Mouse (Mus musculus): ENCODE measurements around the gene Tbc1d22a.

The Tbc1d22a gene

DNA sequence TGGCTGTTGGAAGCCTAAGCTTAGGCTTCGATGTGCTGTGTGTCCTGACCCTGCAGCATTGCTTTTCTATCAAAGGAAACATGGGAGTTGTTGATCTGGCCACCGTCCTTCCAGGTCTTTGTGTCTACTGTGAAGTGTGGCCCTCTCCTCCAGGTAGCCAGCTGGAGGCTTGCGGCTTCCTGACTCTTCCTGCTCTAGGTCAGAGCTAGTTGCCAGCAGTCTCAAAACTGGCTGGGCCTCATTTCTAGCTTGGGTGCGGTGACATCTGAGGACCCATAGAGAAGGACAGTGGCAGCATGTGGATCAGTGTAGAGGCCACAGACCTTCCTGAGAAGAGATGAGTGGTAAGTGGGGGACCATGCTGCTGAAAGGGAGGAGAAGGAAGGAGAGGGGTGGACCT lies 120.0 kb downstream of the Tbc1d22a start:
- no peak for DNase-seq (ENCODE audit: low read depth, low spot score)

- DNase-seq (ENCODE audit: low read depth, low spot score) = no peak
These were observed 120.5 kb downstream of the Tbc1d22a start for GRCm38 (mm10) chr15:86334745-86335144.

- DNase-seq (ENCODE audit: low read depth, low spot score) = no peak
These were observed 121.5 kb downstream of the Tbc1d22a start for GRCm38 (mm10) chr15:86335781-86336180.

DNA sequence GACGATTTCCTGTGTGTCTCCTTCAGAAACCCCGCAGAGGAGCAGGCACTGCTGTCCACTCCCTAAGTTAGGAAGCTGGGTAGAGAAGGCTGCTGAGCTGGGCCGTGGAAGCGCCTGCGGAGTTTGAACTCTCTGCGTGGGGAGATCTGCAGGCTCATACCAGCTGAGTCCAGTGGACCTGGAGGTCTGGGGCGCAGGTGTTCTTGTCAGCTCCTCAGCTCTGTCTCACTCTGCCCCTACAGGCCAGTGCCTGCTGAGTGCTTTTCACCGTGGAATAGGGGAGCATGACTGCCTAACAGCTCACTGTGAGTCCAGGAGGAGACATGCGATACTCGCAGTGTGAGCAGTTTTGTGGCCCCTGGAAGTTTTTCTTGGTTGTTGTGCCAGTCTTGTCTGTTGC lies 123.5 kb downstream of the Tbc1d22a start:
- no peak for DNase-seq (ENCODE audit: low read depth, low spot score)

DNA sequence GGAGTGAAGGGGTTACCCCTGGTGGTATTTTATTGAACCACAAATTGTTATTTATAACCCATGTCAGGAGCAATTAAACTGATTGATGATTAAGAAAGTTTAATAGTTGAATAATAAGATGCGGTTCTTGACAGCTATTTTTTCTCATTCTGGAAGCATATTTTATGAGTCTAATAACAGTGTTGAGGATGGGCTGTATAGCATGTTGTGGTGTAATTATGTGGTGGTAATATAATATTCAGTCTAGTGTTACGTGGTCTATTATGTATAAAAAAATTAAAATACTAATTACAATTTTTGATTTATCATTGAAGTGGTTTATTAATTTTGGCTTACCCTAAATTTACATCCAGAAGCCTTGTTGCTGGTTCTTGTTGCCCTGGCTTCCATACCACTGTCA lies 125.5 kb downstream of the Tbc1d22a start:
- DNase-seq (ENCODE audit: low read depth, low spot score) = no peak

DNA sequence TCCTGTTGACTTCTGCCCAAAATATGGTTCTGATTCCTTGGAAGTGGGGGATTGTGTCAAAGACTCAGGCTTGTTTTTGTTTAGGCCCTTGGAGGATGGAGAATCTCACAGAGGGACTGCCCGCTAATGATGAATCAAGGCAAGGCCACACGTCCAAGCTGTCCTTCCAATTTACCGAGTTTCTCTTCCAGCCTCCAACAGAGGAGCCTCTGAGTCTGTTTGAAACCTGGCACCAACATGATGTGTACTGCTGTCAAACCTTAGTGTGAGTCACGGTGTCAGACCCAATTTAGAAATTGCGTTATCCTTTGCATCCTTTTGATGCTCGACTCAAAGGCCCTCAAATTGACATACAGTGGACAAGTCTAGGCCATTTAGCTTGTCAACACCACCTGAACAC lies 126.5 kb downstream of the Tbc1d22a start:
- no peak for DNase-seq (ENCODE audit: low read depth, low spot score)

DNA sequence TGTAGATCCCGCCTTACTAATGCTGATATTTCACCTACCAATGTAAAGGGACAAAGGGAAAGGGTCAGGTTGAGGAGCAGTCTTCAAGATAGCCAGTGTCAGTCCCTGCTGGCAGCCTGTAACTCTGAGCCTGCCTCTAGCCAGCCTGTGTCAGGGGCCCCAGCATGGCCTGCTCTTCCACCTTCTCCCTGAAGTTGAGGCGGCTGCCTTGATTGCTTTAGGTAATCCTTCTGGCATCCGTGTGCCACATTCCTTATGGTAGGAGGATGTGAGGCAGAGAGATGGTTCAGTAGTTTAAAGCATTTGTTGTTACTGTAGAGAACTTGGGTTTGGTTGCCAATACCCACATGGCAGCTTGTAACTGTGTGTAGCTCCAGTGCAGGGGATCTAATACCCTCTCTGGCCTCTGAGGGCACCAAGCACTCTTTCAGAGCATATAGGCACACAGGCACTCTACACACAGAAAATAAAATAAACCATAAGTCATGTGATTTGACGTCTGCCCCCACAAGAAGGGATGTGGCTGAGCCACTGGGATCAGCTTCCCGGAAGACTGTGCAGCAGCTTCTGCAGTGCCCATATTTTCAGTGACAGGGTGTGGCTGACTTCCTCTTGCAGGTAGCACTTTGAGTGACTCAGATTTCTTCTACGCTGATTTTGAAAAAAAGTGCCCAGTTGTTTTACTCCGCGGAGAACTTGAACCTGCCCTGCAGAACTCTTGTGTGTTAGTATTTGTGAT lies 128.5 kb downstream of the Tbc1d22a start:
- DNase-seq (ENCODE audit: low read depth, low spot score) = no peak

DNA sequence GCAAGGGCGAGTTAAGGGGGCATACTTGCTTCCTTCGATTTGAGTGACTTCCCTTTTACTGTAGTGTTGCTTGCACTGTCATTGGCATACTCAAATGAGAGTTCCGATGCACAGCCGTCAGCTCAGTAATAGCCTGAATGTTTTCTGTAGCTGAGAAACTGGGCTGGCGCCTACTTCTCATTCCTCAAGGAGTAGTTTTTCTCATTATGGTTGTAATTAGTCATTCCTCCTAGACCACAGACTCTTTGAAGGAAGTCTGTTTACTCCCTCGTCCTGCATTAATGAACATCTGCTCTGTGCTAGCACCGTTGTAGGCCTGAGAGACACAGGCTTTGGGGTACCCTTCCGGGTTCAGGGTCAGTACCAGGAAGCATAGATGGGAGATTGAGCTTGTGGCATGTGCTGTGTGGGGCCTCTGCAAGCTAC lies 130.7 kb downstream of the Tbc1d22a start:
- no peak for DNase-seq (ENCODE audit: low read depth, low spot score)

- no peak for DNase-seq (ENCODE audit: low read depth, low spot score)
These were observed 131.6 kb downstream of the Tbc1d22a start for GRCm38 (mm10) chr15:86345907-86346306.

DNA sequence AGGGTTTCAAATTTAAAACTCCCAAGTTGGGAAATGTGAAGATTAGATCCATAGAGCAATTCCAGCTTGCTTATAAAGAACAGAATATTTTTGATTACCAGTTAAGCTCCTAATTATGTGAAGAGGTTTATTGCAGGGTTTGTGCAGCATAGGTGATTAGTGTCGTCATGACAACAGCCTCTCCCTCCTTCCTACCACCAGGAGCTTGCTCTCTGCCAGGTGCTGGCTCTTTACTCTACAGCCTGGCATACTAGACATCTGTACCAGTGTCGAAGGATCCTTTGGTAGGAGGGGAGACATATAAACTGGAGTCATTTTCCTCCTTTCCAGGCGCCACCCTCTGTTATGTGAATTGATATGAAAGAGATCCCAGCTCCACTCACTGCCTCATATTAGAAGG lies 132.3 kb downstream of the Tbc1d22a start:
- peak; percentile 36 for DNase-seq (ENCODE audit: low read depth, low spot score)

GRCm38 (mm10) chr15:86354932-86355331 lies 140.7 kb downstream of the Tbc1d22a start:
- DNase-seq (ENCODE audit: low read depth, low spot score) = no peak

GRCm38 (mm10) chr15:86355857-86356256 lies 141.6 kb downstream of the Tbc1d22a start:
- DNase-seq (ENCODE audit: low read depth, low spot score) = no peak

DNA sequence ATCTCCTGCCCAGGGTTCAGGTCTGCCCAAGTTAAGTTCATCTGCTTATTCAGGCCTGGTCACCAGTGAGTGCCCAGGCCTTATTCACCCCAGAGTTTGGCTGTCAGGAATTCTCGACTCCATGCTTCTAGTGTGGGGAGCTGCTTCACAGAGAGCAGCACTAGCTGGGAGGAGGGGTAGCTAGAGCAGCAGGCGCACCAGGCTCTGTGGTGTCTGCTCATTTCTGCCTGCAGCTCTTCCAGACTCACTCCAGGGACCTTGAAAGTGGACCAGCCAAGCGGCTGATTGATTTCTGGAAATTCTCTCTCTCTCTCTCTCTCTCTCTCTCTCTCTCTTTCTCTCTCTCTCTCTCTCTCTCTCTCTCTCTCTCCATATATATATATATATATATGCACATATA lies 146.1 kb downstream of the Tbc1d22a start:
- no peak for DNase-seq (ENCODE audit: low read depth, low spot score)

GRCm38 (mm10) chr15:86362306-86363150 lies 148.3 kb downstream of the Tbc1d22a start:
- DNase-seq (ENCODE audit: low read depth, low spot score) = no peak

- no peak for DNase-seq (ENCODE audit: low read depth, low spot score)
These were observed 149.6 kb downstream of the Tbc1d22a start for GRCm38 (mm10) chr15:86363841-86364295.

GRCm38 (mm10) chr15:86364948-86365658 lies 150.8 kb downstream of the Tbc1d22a start:
- DNase-seq (ENCODE audit: low read depth, low spot score) = no peak

DNA sequence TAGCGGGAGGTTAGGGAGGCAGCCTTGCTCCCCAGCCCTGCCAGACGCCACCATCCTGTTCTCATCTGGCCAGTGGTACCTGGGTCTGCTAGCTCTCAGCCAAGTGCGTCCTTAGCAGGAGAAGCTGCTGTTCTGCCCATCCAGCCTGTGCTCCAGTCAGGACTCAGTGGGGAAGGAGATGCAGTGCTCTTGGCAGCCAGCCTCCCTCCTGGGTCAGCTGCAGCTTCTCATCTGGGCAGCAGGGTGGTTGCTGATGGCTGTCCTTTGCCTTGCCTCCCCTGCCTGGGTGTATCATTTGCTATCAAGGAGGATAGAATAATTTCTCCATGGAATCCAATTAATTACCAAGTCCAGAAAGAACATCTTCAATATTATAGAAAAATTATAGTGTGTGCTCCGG lies 152.5 kb downstream of the Tbc1d22a start:
- no peak for DNase-seq (ENCODE audit: low read depth, low spot score)

GRCm38 (mm10) chr15:86367247-86367646 lies 153.0 kb downstream of the Tbc1d22a start:
- DNase-seq (ENCODE audit: low read depth, low spot score) = no peak

GRCm38 (mm10) chr15:86370846-86371245 lies 156.6 kb downstream of the Tbc1d22a start:
- no peak for DNase-seq (ENCODE audit: low read depth, low spot score)

GRCm38 (mm10) chr15:86375262-86375661 lies 161.0 kb downstream of the Tbc1d22a start:
- DNase-seq (ENCODE audit: low read depth, low spot score) = no peak

- DNase-seq (ENCODE audit: low read depth, low spot score) = no peak
These were observed 161.7 kb downstream of the Tbc1d22a start for GRCm38 (mm10) chr15:86375860-86376394.

DNA sequence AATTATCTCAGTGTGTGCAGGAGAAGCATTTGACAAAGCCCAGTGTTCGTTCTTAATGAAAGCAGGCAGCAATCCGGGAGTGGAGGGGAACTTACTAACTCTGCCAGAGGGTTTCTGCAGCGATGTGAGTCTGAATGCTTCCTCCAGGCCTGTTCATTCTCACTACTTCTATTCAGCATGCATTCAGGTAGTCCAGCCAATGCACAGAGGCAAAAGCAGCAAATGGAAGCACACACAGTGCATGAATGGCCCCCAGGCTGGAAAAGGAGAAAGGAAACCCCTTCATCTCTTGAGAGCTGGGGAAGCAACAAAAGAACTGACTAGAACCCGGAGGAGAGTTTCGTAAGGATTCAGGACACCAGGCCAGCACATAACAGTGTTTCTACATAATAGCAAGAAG lies 169.0 kb downstream of the Tbc1d22a start:
- no peak for DNase-seq (ENCODE audit: low read depth, low spot score)

Data from retina, postnatal 7 days (tissue).